Mouse (Mus musculus) kidney, adult 2 months (tissue): ENCODE results near the gene Gls2. TPM values are rescaled to one million over a fixed set of nuclear protein-coding genes. Genes with fewer than 3 reads are reported as not detected.
A peak's percentile ranks its signal among the peaks of the same experiment; 100 is the strongest.

ENCODE experiments used
- DNase-seq: peaks from one replicate; pipeline ENCODE4 v3.0.0; 2021
- H3K27ac ChIP-seq: fragments of 200-500 bp; 2 replicates; pipeline ENCODE4 v1.5.1; 2012; ENCODE audit warnings: low read depth, low read length, control low read depth, inconsistent platforms; ENCODE audit not compliant: insufficient read depth
- H3K27me3 ChIP-seq: fragments of 200-500 bp; replicated peaks from 2 replicates; pipeline ENCODE4 v1.6.1; 2012; ENCODE audit warnings: mild to moderate bottlenecking, moderate library complexity, low read length, inconsistent platforms; ENCODE audit not compliant: control insufficient read depth, insufficient read depth
- H3K36me3 ChIP-seq: fragments of 200-500 bp; 2 replicates; pipeline ENCODE4 v1.6.1; 2012; ENCODE audit warnings: mild to moderate bottlenecking, moderate library complexity, low read length, inconsistent platforms; ENCODE audit not compliant: control insufficient read depth, insufficient read depth
- H3K4me1 ChIP-seq: fragments of 200-500 bp; 2 replicates; pipeline ENCODE4 v1.6.1; 2011; ENCODE audit warnings: low read length; ENCODE audit not compliant: control insufficient read depth, insufficient read depth
- H3K4me3 ChIP-seq: fragments of 200-500 bp; 2 replicates; pipeline ENCODE4 v1.5.1; 2011; ENCODE audit warnings: mild to moderate bottlenecking, low read depth, low read length, control low read depth; ENCODE audit not compliant: insufficient read depth
- CTCF ChIP-seq: fragments of 200-500 bp; conservative IDR thresholded peaks from 2 replicates; pipeline ENCODE4 v1.5.1; 2011; ENCODE audit warnings: low read depth, mild to moderate bottlenecking, control low read depth, low read length, moderate library complexity, mixed read lengths; ENCODE audit not compliant: insufficient read depth, insufficient read length
- POLR2A ChIP-seq: fragments of 200-500 bp; IDR thresholded peaks from one replicate; pipeline ENCODE4 v1.6.1; 2011; ENCODE audit warnings: low read depth, low read length, control low read depth
- WGBS: fragments of 180-500 bp; shearing (Covaris S2); methylation state at CpG from one replicate; pipeline ENCODE4 v1.1.7; 2018; 5-methylcytosine and 5-hydroxymethylcytosine counted together
- polyA plus RNA-seq: library from polyadenylated mRNA; depleted of rRNA; stranded (reverse); fragments of >200 nt; gene quantifications from 2 replicates; pipeline ENCODE4 v1.2.3, GENCODE M21; 2012

Gene Gls2
- polyA plus RNA-seq, 1 experiment = 0.33 TPM

- Histone ChIP-seq H3K36me3 (no peaks in the 10 kb centered on the region), H3K27ac (no peak overlapping the region), H3K4me1 (0 out of 2 replicates have a peak, but pooled peaks cover 4% of the 10 kb centered on the region), H3K27me3 (no peaks in the 10 kb centered on the region), H3K4me3 (peak overlapping the region; percentile 55)
- TF ChIP-seq CTCF (no peak), POLR2A (no peak)
- peak; percentile 19 for DNase-seq
- 2% methylated on average over 77 of the region's 79 CpGs for WGBS
Observed at GRCm38 (mm10) chr10:128194551-128195461, 549 bp downstream of the Gls2 start.

- TF ChIP-seq CTCF (no peak), POLR2A (no peak)
- Histone ChIP-seq H3K27me3 (no peaks in the 10 kb centered on the region), H3K27ac (no peak overlapping the region), H3K4me1 (no peaks in the 10 kb centered on the region), H3K36me3 (no peaks in the 10 kb centered on the region), H3K4me3 (no peak overlapping the region)
- no peak for DNase-seq
- WGBS = 71% methylated on average over 6 of the region's 6 CpGs
Observed at GRCm38 (mm10) chr10:128201856-128202255, 7.6 kb downstream of the Gls2 start.

DNA sequence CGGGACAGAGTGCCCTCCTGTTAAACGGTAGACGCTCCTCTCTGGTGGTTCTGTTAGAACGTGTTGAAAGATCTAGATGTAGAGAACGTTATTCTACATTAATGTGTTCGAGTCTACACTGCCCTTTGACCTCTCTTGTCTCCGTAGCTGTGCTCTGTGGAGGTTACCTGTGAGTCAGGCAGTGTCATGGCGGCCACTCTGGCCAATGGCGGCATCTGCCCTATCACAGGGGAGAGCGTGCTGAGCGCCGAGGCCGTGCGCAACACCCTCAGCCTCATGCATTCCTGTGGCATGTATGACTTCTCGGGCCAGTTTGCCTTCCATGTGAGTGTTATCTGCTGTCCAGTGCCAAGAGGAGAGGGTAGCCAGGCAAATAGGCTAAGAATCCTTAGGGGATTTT, 10.7 kb downstream of the Gls2 start:
- H3K27ac ChIP-seq = no peak overlapping the region
- H3K4me1 ChIP-seq = no peaks in the 10 kb centered on the region
- TF ChIP-seq CTCF = no peak
- no peak for TF ChIP-seq POLR2A
- 87% methylated on average over 15 of the region's 15 CpGs for WGBS
- H3K27me3 ChIP-seq = no peaks in the 10 kb centered on the region
- H3K4me3 ChIP-seq = no peak overlapping the region
- no peaks in the 10 kb centered on the region for H3K36me3 ChIP-seq
- no peak for DNase-seq

DNA sequence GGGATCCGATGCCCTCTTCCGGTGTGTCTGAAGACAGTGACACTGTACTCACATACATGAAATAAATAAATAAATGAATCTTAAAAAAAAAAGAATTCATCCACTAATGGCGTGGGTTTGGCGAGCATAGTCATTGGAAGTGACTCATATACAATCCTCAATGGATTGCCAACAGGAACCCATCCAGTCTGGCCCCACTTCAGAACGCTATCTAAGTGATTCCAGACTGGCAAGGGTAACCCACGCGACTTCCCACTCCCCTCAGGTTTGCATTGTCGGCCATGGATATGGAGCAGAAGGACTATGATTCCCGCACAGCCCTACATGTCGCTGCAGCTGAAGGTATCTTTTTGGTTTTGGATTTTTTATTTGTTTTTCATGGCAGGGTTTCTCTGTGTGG, 14.1 kb downstream of the Gls2 start:
- Histone ChIP-seq H3K4me1 (peaks cover 3% of the 10 kb centered on the region; the same call in 1 of the 2 replicates), H3K27ac (no peak overlapping the region), H3K36me3 (no peaks in the 10 kb centered on the region), H3K4me3 (no peak overlapping the region), H3K27me3 (no peaks in the 10 kb centered on the region)
- no peak for DNase-seq
- WGBS = 93% methylated on average over 10 of the region's 10 CpGs
- TF ChIP-seq CTCF (no peak), POLR2A (no peak)

DNA sequence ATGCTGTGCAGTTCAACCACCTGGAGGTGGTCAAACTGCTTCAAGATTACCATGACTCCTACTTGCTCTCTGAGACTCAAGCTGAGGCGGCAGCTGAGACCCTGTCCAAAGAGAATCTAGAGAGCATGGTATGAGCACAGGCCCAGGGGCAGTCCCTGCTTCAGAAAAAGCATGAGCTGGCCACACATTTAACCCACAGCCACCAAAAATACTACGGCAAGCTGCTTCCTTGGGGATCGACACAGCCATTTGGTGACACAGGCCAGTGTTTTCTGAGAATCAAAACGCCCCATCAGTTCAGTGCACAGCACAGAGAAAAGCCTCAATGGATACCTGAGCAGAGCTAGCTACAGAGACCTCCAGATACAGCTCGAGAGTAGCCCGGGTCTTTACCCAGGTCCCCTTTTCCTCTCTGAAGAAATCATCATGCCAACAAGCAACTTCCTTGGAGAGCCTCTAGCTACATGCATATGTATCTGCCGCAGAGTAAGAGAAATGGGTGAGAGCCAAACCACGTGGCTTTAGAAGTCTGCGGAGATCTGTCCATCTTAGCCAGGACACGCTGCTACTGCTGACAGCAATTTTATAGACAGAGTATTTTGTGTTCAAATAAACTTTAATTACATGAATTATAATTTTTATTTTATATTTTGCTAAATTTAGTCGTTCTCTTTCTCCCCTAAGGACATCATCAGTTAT, 15.2 kb downstream of the Gls2 start:
- peaks cover 3% of the 10 kb centered on the region; the same call in 1 of the 2 replicates for H3K4me1 ChIP-seq
- no peak overlapping the region for H3K4me3 ChIP-seq
- no peaks in the 10 kb centered on the region for H3K27me3 ChIP-seq
- H3K36me3 ChIP-seq = no peaks in the 10 kb centered on the region
- WGBS = 95% methylated on average over 11 of the region's 11 CpGs
- DNase-seq = no peak
- TF ChIP-seq POLR2A = no peak
- TF ChIP-seq CTCF = no peak
- H3K27ac ChIP-seq = no peak overlapping the region

- TF ChIP-seq POLR2A = no peak
- 73% methylated on average over 2 of the region's 2 CpGs for WGBS
- DNase-seq = no peak
- H3K36me3 ChIP-seq = no peaks in the 10 kb centered on the region
- H3K27me3 ChIP-seq = no peaks in the 10 kb centered on the region
- H3K4me1 ChIP-seq = peaks cover 3% of the 10 kb centered on the region; the same call in 1 of the 2 replicates
- no peak overlapping the region for H3K4me3 ChIP-seq
- H3K27ac ChIP-seq = no peak overlapping the region
Observed at GRCm38 (mm10) chr10:128210131-128210530, 15.9 kb downstream of the Gls2 start.

- Histone ChIP-seq H3K27ac (no peak overlapping the region), H3K36me3 (no peaks in the 10 kb centered on the region), H3K27me3 (no peaks in the 10 kb centered on the region), H3K4me3 (peak overlapping the region; percentile 54), H3K4me1 (peaks cover 3% of the 10 kb centered on the region; the same call in 1 of the 2 replicates)
- peak; percentile 16 for DNase-seq
- WGBS = 14% methylated on average over 14 of the region's 14 CpGs
- no peak for TF ChIP-seq CTCF
- TF ChIP-seq POLR2A = no peak
Observed at GRCm38 (mm10) chr10:128210954-128211353, 16.7 kb downstream of the Gls2 start.
